Mouse (Mus musculus) myocyte (in vitro differentiated cells): ENCODE data around the gene Hmcn2. TPM values are rescaled to one million over a fixed set of nuclear protein-coding genes. Genes with fewer than 3 reads are reported as not detected.

Source experiments
- H3K27me3 ChIP-seq: one replicate; pipeline ENCODE4 v1.6.1; 2011; ENCODE audit not compliant: control insufficient read depth, insufficient read depth, insufficient read length
- H3K36me3 ChIP-seq: one replicate; pipeline ENCODE4 v1.6.1; 2011; ENCODE audit not compliant: control insufficient read depth, insufficient read depth
- H3K4me2 ChIP-seq: one replicate; pipeline ENCODE4 v1.6.1; 2011; ENCODE audit warnings: low read depth, control low read depth
- H3K4me3 ChIP-seq: one replicate; pipeline ENCODE4 v1.5.1; 2011; ENCODE audit warnings: mild to moderate bottlenecking, control low read depth, moderate library complexity
- H3K79me2 ChIP-seq: one replicate; pipeline ENCODE4 v1.6.1; 2011; ENCODE audit not compliant: control insufficient read depth, insufficient read depth
- H3ac ChIP-seq: one replicate; pipeline ENCODE4 v1.6.1; 2011; ENCODE audit not compliant: control insufficient read depth, insufficient read length
- E2F4 ChIP-seq: IDR thresholded peaks from one replicate; pipeline ENCODE4 v1.6.1; 2011; ENCODE audit warnings: mild to moderate bottlenecking, control low read depth, moderate library complexity; ENCODE audit not compliant: insufficient read depth
- MAX ChIP-seq: IDR thresholded peaks from one replicate; pipeline ENCODE4 v1.6.1; 2011; ENCODE audit warnings: low read depth, mild to moderate bottlenecking, control low read depth
- MYOD1 ChIP-seq, 3 experiments: IDR thresholded peaks; one replicate each; pipeline ENCODE4 v1.6.1; 2011; ENCODE audit warnings: control low read depth in 2 of 3, low read depth in 2 of 3, mild to moderate bottlenecking in 2 of 3, moderate library complexity in 1 of 3; ENCODE audit not compliant: insufficient read length in 2 of 3, control insufficient read depth in 1 of 3
- MYOG ChIP-seq, 3 experiments: IDR thresholded peaks; one replicate each; pipeline ENCODE4 v1.6.1; 2011; ENCODE audit warnings: control low read depth in 2 of 3, low read depth in 2 of 3, mild to moderate bottlenecking in 2 of 3; ENCODE audit not compliant: insufficient read length in 2 of 3, control insufficient read depth in 1 of 3, insufficient read depth in 1 of 3
- POLR2A ChIP-seq: IDR thresholded peaks from one replicate; pipeline ENCODE4 v1.6.1; 2011; ENCODE audit warnings: low read depth, mild to moderate bottlenecking, control low read depth, moderate library complexity; ENCODE audit not compliant: insufficient read length
- POLR2AphosphoS2 ChIP-seq: IDR thresholded peaks from one replicate; pipeline ENCODE4 v1.6.1; 2011; ENCODE audit warnings: low read depth, control low read depth; ENCODE audit not compliant: insufficient read length
- REST ChIP-seq: IDR thresholded peaks from one replicate; pipeline ENCODE4 v1.6.1; 2011; ENCODE audit warnings: mild to moderate bottlenecking, control low read depth, moderate library complexity; ENCODE audit not compliant: insufficient read depth, insufficient read length
- SRF ChIP-seq: IDR thresholded peaks from one replicate; pipeline ENCODE4 v1.6.1; 2011; ENCODE audit warnings: low read depth; ENCODE audit not compliant: control insufficient read depth, insufficient read length
- TCF3 ChIP-seq: IDR thresholded peaks from one replicate; pipeline ENCODE4 v1.6.1; 2011; ENCODE audit warnings: low read depth, control low read depth; ENCODE audit not compliant: insufficient read length
- USF1 ChIP-seq: IDR thresholded peaks from one replicate; pipeline ENCODE4 v1.6.1; 2011; ENCODE audit warnings: low read depth, mild to moderate bottlenecking, control low read depth, moderate library complexity
- polyA plus RNA-seq: library from polyadenylated mRNA; unstranded; fragments of >200 nt; fragmentation: generic; extraction: Trizol; gene quantifications from one replicate; pipeline ENCODE4 v1.2.1, GENCODE M21; 2012; ENCODE audit warnings: missing spikeins

The Hmcn2 gene
- polyA plus RNA-seq, 1 experiment, result 2.6 TPM

GRCm38 (mm10) chr2:31505472-31505871 is 191.3 kb downstream of the Hmcn2 start:
- Histone ChIP-seq H3K4me2 (no peak overlapping the region), H3K27me3 (no peaks in the 10 kb centered on the region), H3K4me3 (no peak overlapping the region), H3ac (no peak overlapping the region), H3K79me2 (no peaks in the 10 kb centered on the region), H3K36me3 (no peaks in the 10 kb centered on the region)
- no peak for TF ChIP-seq SRF
- no peak for TF ChIP-seq E2F4
- TF ChIP-seq MYOG (IDR thresholded peaks at IDR 0.05; ENCODE audit: control insufficient read depth in 1 of 3, insufficient read depth in 1 of 3, insufficient read length in 2 of 3, low read depth in 2 of 3), result no peak
- no peak for TF ChIP-seq TCF3
- TF ChIP-seq POLR2AphosphoS2, result no peak
- TF ChIP-seq MYOD1 (IDR thresholded peaks at IDR 0.05; ENCODE audit: control insufficient read depth in 1 of 3, insufficient read length in 2 of 3, low read depth in 2 of 3), result no peak
- TF ChIP-seq REST, result no peak
- no peak for TF ChIP-seq USF1

GRCm38 (mm10) chr2:31508851-31509250 is 194.6 kb downstream of the Hmcn2 start:
- Histone ChIP-seq H3ac (no peak overlapping the region), H3K4me3 (no peak overlapping the region), H3K4me2 (no peak overlapping the region), H3K79me2 (no peaks in the 10 kb centered on the region), H3K36me3 (no peaks in the 10 kb centered on the region), H3K27me3 (no peaks in the 10 kb centered on the region)
- TF ChIP-seq MAX (no peak), POLR2A (no peak), POLR2AphosphoS2 (no peak), SRF (no peak), E2F4 (no peak), TCF3 (no peak)

Other genes starting within 250 kb of the Hmcn2 start
- 10.6 TPM for gene Fnbp1, start 172.4 kb upstream of the Hmcn2 start, polyA plus RNA-seq
- 35.2 TPM for gene Gpr107, start 162.1 kb upstream of the Hmcn2 start, polyA plus RNA-seq
- 36.1 TPM for gene Ncs1, start 68.6 kb upstream of the Hmcn2 start, polyA plus RNA-seq
- gene Ass1, start 155.8 kb downstream of the Hmcn2 start, polyA plus RNA-seq, result 71.5 TPM